Mouse (Mus musculus) right cerebral cortex, postnatal 10 days (tissue): ENCODE results near the gene Lhx3.
A peak's percentile ranks its signal among the peaks of the same experiment; 100 is the strongest.

Experiments used
- DNase-seq, 2 experiments: peaks; one replicate each; pipeline ENCODE4 v3.0.0; 2021; ENCODE audit warnings: low spot score in 2 of 2

The Lhx3 gene

DNA sequence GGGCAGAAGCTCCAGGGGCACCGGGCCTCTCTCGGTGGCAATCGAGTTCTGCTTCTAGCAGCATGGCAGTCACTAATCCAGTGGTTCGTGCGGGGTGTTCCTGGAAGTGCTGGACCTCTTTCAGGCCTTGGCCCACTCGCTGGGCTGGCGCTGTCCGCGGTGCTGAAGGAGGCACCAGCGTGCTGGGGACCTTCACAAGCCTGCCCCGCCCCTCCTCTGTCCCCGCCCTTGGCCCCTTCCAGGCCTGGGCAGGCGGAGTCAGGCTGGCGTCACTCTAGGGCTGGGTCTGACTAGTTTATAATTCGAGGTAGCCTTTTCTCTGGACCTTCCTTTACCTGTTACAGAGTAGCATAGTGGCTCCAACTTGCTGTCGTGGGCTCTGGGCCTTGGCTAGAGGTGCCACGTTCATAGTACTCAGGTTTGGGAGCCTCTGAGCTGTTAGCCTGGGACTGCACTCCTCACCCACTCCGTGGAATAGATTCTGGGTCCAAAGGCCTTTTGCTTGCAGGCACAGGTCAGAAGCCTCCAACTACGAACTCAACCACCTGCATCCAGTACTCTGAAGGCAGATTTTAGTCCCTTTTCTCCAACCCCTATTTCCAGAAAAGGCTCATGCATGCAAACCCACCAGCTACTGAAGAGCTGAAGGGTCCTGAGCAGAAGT is at the start of gene Lhx3:
Gene Lhx3, minus strand, starts transcription at position 164 of the 664 bp plus-strand sequence.
- DNase-seq: peak; percentile 51 to 77

DNA sequence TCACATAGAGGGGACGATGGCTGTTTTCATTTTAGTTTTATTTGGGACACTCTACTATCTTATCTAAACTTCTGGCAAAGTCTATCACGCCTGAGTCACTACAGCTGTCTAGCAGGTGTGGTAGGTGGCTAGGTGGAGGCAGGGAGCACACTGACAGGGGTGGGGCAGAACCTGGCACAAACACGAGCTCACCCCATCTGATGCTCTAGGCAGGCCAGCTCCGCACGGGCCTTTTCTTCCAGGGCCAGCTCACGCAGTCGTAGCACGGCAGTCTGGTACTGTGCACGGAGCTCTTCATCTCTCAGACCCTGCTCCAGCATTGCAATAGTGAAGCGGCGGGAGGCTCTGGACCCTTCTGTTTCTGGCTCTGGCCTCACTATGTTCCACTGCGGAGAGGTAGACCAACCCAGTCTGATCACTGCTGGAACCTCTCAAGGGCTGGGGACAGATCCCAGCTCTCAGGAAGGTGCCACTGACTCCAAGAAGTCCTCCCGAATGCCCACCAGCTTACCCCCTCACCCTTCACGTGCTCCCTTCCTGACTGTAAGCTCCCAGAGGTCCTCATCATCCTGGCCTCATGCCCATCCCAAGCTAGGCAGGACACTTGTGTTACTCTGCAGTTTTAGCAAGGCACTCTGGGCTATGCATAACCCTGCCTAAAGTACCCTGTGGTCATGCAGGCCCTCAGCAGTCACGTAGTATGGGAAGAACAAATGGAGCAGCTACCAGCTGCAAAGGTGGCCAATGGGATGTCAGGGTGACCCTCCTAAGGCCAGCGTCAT is 49.4 kb upstream of the Lhx3 start:
- no peak for DNase-seq

- DNase-seq: no peak
Measured at GRCm38 (mm10) chr2:26254816-26255215, 46.7 kb upstream of the Lhx3 start.

GRCm38 (mm10) chr2:26252514-26253206 is 44.6 kb upstream of the Lhx3 start:
- no peak for DNase-seq

- DNase-seq: no peak
Measured at GRCm38 (mm10) chr2:26247531-26247930, 39.4 kb upstream of the Lhx3 start.

DNA sequence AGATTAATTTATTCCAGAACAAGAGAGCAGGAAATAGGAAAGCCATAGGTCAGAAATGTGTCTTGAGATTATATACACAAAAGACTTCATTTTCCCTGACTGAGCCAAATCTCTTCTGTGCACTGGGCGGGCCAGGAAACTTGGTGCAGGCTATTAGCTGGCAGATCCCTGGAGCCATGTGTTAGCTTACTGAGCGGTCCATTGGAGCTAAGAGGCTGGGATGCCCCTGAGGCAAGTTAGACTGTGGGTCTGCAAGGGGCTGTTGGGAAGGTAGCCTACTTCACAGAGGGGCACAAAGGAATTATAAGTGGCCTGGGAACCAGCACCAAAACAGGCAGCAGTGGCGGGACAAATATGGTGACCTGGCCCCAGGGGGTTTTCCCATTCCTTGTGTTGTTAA is 32.8 kb upstream of the Lhx3 start:
- no peak for DNase-seq

DNA sequence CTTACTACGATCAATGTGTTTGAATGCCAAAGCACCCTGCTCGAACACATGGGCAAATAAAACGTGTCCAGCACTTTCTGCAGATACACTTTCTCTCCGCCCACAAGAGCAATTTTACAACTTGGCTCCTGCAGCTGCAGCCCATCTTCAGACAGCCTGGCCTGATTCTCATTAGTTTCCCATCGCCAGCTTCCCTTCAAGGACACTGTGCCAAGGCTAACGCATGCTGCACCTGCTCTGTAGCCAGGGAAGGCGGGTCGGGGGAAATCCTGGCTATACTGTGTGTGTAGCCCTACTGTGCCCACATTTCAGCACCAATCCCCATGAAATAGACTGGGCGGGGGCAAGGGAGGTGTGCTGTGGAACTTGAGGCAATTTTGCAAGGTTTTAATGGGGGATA is 32.2 kb upstream of the Lhx3 start:
- peak; percentile 38 to 54 for DNase-seq

DNA sequence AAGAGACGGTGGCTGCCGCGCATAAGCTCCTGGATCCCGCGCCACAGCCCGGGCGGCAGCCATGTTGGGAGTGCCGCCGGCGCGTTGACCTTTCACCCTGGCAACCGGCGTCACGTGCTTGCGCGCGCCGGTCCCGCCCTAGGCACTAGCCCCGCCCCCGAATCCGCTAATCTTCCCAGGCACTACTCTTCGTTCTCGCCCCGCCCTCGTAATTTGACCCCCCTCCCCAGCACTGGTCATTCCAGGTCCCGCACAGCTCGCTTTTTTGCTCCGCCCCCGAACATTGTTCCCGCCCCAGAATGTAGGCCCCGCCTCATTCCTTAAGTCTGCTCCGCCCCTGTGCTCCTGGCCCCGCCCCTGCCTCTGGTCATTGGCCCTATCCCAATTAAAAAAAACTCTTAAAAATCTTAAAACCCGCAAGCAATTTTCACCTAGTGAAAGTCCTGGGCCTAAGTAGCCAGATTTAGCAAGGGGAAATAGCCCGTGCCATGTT is 29.2 kb upstream of the Lhx3 start, which contains the start of gene Qsox2:
Gene Qsox2, minus strand, starts transcription at position 236 of the 493 bp plus-strand sequence.
- peak; percentile 93 to 94 for DNase-seq

DNA sequence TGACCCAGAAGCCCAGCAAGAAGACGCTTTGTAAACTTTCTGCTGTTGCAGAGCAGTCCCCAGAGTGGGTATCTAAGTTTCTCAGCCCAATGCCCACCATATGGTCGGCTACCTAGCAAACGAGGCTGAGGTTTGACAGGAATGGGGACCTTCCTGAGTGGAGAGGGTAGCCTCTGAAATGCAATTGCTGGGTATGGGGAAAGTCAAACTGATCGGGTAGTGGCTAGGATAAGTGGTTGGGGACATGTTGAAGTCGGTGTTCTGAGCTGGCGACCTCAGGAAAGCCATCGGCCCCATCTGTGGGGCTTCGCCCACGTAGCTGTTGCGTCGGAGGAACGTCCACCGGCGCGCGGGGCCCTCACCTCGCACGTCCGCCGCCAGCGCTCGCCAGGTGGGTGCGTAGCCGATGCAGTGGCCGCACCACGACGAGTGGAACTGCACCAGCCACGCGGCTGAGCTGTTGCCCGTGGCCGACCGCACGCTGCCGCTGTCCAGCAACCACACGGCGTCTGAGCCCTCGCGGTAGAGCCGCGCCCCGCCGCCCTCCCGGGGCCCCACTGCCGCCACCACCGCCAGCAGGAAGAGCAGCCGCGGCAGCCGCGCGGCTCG is 28.7 kb upstream of the Lhx3 start:
- peak in 1 of 2 experiments; percentile 36 for DNase-seq

DNA sequence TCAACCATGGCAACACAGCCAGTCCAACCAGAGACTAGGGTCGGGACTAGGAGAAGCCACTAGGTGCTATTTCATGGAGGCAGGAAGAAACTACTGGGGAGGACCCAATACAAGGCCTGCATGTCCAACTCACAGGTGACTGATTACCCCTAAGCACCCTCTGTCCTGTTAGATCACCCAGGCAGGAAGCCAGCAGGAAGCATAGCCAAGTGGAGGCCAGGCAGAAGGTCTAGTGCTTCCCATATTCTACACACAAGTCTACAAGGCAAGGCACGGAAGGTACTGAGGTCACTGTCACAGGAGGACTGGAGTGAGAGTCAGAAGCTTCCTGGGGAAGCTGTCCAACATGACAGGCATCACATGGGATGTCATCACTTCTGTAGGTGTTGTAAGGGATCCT is 26.7 kb upstream of the Lhx3 start:
- no peak for DNase-seq

DNA sequence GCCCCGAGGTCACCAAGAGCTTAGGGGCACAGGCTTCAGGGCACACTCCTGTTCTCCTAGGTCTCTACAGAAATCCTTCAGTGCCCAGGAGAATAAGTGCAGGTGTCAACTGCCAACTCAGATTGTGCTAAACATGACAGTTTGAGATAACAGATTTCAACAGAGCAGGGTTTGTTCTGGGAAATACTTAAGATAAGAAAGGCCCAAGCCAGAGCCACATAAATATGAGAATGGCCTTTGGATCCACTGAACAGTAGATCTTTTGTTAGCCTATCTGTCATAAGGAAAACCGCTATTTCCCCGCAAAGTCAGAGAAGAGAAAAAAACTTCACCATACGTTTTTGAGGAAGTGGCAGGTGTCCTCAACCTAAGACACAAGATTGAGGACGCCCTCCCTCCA is 26.2 kb upstream of the Lhx3 start:
- DNase-seq: no peak

GRCm38 (mm10) chr2:26231366-26231765 is 23.3 kb upstream of the Lhx3 start:
- no peak for DNase-seq

GRCm38 (mm10) chr2:26230253-26230652 is 22.2 kb upstream of the Lhx3 start:
- no peak for DNase-seq

- peak; percentile 51 to 61 for DNase-seq
Measured at GRCm38 (mm10) chr2:26227788-26228187, 19.7 kb upstream of the Lhx3 start.

DNA sequence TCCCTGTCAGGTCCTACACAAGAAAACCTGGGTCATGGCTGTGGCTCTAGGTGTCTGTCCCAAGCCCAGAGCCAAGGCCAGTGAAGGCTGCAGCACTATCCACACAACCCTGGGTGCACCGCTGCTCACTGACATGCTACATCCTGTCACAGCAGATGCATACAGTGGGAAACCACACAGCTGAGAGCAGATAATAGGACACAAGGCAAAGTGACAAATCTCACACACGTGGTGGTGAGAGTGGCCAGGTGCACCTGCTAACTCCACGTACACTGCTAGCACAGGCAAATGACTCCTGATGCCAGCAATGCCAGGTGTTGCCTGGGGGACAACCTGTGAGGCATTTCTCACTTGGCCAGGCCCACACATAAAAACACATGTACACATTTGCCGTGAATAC is 17.2 kb upstream of the Lhx3 start:
- DNase-seq: no peak

DNA sequence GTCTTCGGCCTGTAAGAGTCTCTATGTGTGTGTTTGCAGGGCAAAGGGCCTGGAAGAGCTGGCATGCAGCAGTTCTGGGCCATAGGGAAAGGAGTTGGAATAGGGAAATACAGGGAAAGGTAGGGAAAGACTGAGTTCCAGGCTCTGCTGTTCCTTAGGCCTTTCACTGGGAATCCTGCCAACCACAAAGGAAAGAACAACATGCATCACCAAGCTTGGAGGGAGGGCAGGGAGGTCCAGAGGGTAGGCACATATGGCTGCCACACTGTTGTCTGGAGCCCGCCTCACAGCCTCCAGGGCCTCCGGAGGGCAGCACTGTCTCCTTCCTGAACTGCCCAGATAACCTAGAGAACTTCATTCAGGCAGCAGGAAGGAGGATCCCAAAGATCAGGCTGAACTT is 15.9 kb upstream of the Lhx3 start:
- DNase-seq: no peak

DNA sequence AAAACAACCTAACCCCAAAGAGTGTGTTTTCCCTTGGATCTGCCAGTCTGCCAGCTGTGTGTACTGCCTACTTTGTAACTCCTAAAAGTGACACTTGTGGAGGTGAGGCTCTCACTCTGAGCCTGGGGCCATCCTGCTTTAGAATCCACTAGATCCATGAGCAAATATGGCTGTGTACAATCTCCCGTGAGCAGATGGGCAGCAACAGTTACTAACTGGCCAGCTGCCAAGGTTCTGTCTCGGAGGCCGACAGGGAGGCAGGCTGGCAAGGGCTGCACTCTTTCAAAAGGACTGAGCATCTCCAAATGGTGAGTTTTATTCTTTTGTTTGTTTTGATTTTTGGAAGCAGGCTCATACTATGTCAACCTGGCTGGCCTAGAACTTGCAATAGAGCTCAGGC is 6.4 kb upstream of the Lhx3 start:
- DNase-seq: peak; percentile 43 to 46

GRCm38 (mm10) chr2:26209566-26209965 is 1.5 kb upstream of the Lhx3 start:
- no peak for DNase-seq

DNA sequence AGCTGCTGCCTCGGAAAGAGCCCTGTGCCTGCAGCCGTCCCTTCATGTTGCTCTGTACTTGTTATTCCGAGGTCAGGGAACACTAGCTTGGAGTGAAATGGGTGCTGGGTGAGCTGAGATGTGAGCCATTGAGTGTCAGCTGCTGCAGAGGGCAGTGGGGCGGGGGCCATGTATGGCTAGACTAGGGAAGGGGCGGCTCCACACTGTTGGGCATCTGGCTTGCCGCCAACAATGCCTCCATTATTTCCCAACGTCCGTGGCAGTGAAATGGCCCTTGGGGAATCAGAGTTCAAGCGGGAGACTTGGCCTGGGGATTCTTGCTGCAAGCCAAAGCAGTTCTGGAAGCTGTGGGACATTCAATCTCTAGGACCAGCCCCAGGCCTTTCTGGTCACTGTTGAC is 530 bp downstream of the Lhx3 start:
- DNase-seq: no peak

- no peak for DNase-seq
Measured at GRCm38 (mm10) chr2:26205761-26206160, 2.3 kb downstream of the Lhx3 start.

DNA sequence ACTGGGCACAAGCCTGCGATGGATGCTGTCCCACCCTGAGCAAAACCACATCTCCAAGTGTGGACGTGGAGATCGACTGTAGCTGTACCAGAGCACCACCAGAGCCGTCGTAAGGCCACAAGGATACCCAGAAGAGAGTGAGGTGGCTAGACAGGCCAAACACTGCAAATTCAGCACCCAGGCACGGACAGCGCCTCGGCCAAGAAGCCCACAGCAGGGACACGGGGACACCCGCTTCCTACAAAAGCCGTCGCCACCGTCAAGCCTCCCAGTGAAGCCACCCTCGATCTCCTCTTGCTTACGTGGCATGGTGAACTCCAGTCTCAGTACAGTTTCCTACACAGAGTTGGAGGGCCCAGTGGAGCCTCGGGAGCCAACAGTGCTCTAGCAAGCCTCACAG is 3.0 kb downstream of the Lhx3 start:
- peak in 1 of 2 experiments; percentile 33 for DNase-seq

DNA sequence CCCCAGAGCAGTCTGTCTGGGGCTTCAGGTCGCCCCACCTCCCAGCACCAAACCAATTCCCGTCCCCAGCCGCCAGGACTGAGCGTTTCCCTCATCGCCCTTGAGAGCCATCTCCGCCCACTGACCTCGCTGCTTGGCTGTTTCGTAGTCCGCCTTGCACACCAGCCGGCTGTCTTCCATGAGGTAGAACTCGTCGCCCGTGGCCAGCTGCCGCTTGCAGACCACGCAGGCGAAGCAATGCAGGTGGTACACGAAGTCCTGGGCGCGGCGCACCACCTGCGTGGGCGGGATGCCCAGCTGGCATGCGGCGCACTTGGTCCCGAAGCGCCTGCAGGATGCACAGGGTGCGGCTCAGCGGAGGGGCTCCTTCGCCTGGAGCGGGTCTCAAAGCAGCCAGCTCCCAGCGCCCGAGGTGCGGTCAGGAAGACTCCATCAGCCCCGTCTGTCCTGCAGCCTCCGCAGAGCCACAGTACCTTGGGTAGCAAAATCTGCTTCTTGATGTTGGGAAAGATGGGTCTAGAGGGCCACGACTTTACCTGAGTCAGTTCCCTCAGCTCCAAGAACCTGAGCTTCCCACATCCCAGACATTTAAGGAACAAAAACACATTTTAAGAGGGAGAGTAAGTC is 5.1 kb downstream of the Lhx3 start:
- no peak for DNase-seq
